Mouse (Mus musculus) naive thymus-derived CD4-positive, alpha-beta T cell, adult 5 months (primary cell): Measurements from ENCODE around the gene Gm6502. TPM values are rescaled to one million over a fixed set of nuclear protein-coding genes. Genes with fewer than 3 reads are reported as not detected.

Source experiments
- polyA plus RNA-seq: library from polyadenylated mRNA; unstranded; fragments of 100-300 nt; shearing (Covaris generic); gene quantifications from one replicate; pipeline ENCODE4 v1.2.1, GENCODE M21; 2017

Gm6502 gene
- polyA plus RNA-seq = not detected

GRCm38 (mm10) chr5:94314135-94314534 is at the start of gene Gm6502:
Gm6502 (plus strand) TSS chr5:94314435.

GRCm38 (mm10) chr5:94306696-94307095 is 7.5 kb upstream of the Gm6502 start, which contains the start of gene A430089I19Rik:
A430089I19Rik (minus strand) TSS chr5:94306796.

GRCm38 (mm10) chr5:94339449-94339848 is 25.2 kb downstream of the Gm6502 start, which contains the start of gene AA792892:
AA792892 (plus strand) TSS chr5:94339749.

Other genes with a start within 250 kb of the Gm6502 start
- gene BC061212, start 243.9 kb upstream of the Gm6502 start, polyA plus RNA-seq = not detected
- gene Gm6351, start 238.1 kb upstream of the Gm6502 start, polyA plus RNA-seq = not detected
- gene Gm3106, start 96.4 kb upstream of the Gm6502 start, polyA plus RNA-seq = not detected
- gene A430089I19Rik, start 7.6 kb upstream of the Gm6502 start, polyA plus RNA-seq = not detected
- not detected for gene AA792892, start 25.3 kb downstream of the Gm6502 start, polyA plus RNA-seq
- not detected for gene Gm7682, start 131.3 kb downstream of the Gm6502 start, polyA plus RNA-seq
- gene Gm3139, start 211.9 kb downstream of the Gm6502 start, polyA plus RNA-seq = 0.73 TPM